Mouse (Mus musculus): Measurements from ENCODE around the gene Ccdc85a. TPM values are rescaled to one million over a fixed set of nuclear protein-coding genes. Genes with fewer than 3 reads are reported as not detected.

Gene Ccdc85a
- polyA plus RNA-seq, 1 experiment from 2014 or later, result 2.9 TPM

DNA sequence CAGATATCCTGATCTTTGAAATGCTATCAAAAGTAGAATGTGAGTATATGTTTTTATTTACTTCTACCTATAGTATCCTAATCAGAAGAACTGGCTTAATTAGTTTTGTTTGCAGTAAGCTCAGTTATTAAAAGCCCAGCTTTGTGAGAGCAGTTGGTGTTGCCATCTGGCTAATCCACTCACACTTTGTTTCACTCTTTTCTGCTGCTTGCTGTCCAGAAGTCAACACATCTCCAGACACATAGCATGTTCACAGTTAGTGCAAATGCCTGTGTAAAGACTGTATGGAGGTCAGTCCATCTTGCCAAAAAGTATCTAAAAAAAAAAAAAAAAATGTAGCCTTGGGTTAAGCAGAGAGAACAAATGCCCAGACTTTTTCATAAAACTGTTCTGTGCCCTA lies 27.7 kb downstream of the Ccdc85a start:
- no peak for ATAC-seq (ENCODE audit: low FRiP score)
- no peak for DNase-seq (ENCODE audit: low spot score, missing footprints)
- H3K27me3 ChIP-seq (ENCODE audit: control insufficient read depth, insufficient read depth, low read length), result no peaks in the 10 kb centered on the region
- no peaks in the 10 kb centered on the region for H3K36me3 ChIP-seq (ENCODE audit: control insufficient read depth, insufficient read depth, low read length)
- H3K4me1 ChIP-seq (ENCODE audit: control insufficient read depth, insufficient read depth, low read length), result no peaks in the 10 kb centered on the region
- H3K4me2 ChIP-seq, result no peak overlapping the region
- H3K9ac ChIP-seq (ENCODE audit: low read length), result no peak overlapping the region
- no peak overlapping the region for H3K27ac ChIP-seq (ENCODE audit: low read depth, low read length)
- H3K4me3 ChIP-seq (ENCODE audit: low read depth, low read length), result no peak overlapping the region
- no peaks in the 10 kb centered on the region for H3K9me3 ChIP-seq (ENCODE audit: control insufficient read depth, low read length)

DNA sequence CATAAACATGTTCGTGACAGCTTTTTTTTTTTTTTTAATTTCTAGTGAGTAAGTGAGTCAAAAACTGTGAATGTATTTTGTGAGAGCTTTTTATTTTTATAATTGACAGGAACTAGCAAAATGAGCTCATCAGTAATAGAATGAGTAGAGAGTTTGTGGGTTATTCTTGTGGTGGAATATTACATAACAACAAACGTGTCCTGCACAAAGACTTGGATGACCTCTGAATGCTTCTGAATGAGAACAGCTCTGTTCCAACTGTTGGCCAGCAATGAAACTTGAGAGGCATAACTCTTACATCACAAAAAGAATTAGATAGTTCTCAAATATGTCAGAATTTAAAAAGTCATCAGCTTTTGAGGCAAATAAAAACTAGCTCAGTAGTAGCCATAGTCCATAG lies 40.7 kb downstream of the Ccdc85a start:
- Histone ChIP-seq H3K4me3 (ENCODE audit: low read depth, low read length) (no peak overlapping the region), H3K4me2 (no peak overlapping the region), H3K4me1 (ENCODE audit: control insufficient read depth, insufficient read depth, low read length) (no peaks in the 10 kb centered on the region), H3K27ac (ENCODE audit: low read depth, low read length) (no peak overlapping the region), H3K9ac (ENCODE audit: low read length) (no peak overlapping the region), H3K36me3 (ENCODE audit: control insufficient read depth, insufficient read depth, low read length) (no peaks in the 10 kb centered on the region), H3K27me3 (ENCODE audit: control insufficient read depth, insufficient read depth, low read length) (no peaks in the 10 kb centered on the region), H3K9me3 (ENCODE audit: control insufficient read depth, low read length) (no peaks in the 10 kb centered on the region)
- DNase-seq (ENCODE audit: low spot score, missing footprints), result no peak
- WGBS, result 90% methylated on average over 2 of the region's 2 CpGs
- ATAC-seq (ENCODE audit: low FRiP score), result no peak

DNA sequence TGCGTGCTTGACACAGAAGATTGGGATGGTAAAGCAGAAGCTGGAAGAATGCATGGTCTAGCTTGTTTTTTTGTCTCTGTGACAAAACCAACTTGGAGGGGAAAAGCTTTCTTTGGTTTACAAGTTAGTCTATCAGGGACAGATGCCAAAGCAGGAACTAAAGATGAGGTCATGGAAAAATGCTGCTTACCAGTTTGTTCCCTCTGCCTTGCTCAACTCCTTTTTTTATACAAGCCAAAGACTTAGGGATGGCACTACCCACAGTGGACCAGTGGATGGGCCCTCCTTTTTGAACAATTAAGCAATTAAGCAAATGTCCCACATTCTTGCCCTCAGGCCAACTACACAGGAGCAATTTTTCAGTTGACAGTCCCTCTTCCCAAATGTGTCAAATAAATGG lies 42.8 kb downstream of the Ccdc85a start:
- H3K36me3 ChIP-seq (ENCODE audit: control insufficient read depth, insufficient read depth, low read length), result no peaks in the 10 kb centered on the region
- WGBS, result 88% methylated on average over 1 of the region's 1 CpGs
- no peaks in the 10 kb centered on the region for H3K4me1 ChIP-seq (ENCODE audit: control insufficient read depth, insufficient read depth, low read length)
- H3K27ac ChIP-seq (ENCODE audit: low read depth, low read length), result no peak overlapping the region
- DNase-seq (ENCODE audit: low spot score, missing footprints) (no peak), ATAC-seq (ENCODE audit: low FRiP score) (no peak)
- H3K4me3 ChIP-seq (ENCODE audit: low read depth, low read length), result no peak overlapping the region
- H3K9me3 ChIP-seq (ENCODE audit: control insufficient read depth, low read length), result no peaks in the 10 kb centered on the region
- no peak overlapping the region for H3K4me2 ChIP-seq
- no peaks in the 10 kb centered on the region for H3K27me3 ChIP-seq (ENCODE audit: control insufficient read depth, insufficient read depth, low read length)
- H3K9ac ChIP-seq (ENCODE audit: low read length), result no peak overlapping the region

GRCm38 (mm10) chr11:28533286-28533685 lies 50.8 kb downstream of the Ccdc85a start:
- H3K36me3 ChIP-seq (ENCODE audit: control insufficient read depth, insufficient read depth, low read length), result no peaks in the 10 kb centered on the region
- H3K4me2 ChIP-seq, result no peak overlapping the region
- no peaks in the 10 kb centered on the region for H3K4me1 ChIP-seq (ENCODE audit: control insufficient read depth, insufficient read depth, low read length)
- no peak for DNase-seq (ENCODE audit: low spot score, missing footprints)
- H3K27me3 ChIP-seq (ENCODE audit: control insufficient read depth, insufficient read depth, low read length), result no peaks in the 10 kb centered on the region
- 83% methylated on average over 2 of the region's 2 CpGs for WGBS
- no peak overlapping the region for H3K4me3 ChIP-seq (ENCODE audit: low read depth, low read length)
- H3K9me3 ChIP-seq (ENCODE audit: control insufficient read depth, low read length), result no peaks in the 10 kb centered on the region
- H3K9ac ChIP-seq (ENCODE audit: low read length), result no peak overlapping the region
- no peak for ATAC-seq (ENCODE audit: low FRiP score)
- no peak overlapping the region for H3K27ac ChIP-seq (ENCODE audit: low read depth, low read length)

GRCm38 (mm10) chr11:28501190-28501589 lies 82.9 kb downstream of the Ccdc85a start:
- H3K27ac ChIP-seq (ENCODE audit: low read depth, low read length), result no peak overlapping the region
- H3K9ac ChIP-seq (ENCODE audit: low read length), result no peak overlapping the region
- ATAC-seq (ENCODE audit: low FRiP score) (no peak), DNase-seq (ENCODE audit: low spot score, missing footprints) (no peak)
- no peaks in the 10 kb centered on the region for H3K36me3 ChIP-seq (ENCODE audit: control insufficient read depth, insufficient read depth, low read length)
- no peak overlapping the region for H3K4me3 ChIP-seq (ENCODE audit: low read depth, low read length)
- no peaks in the 10 kb centered on the region for H3K4me1 ChIP-seq (ENCODE audit: control insufficient read depth, insufficient read depth, low read length)
- H3K27me3 ChIP-seq (ENCODE audit: control insufficient read depth, insufficient read depth, low read length), result no peaks in the 10 kb centered on the region
- H3K4me2 ChIP-seq, result no peak overlapping the region
- no peaks in the 10 kb centered on the region for H3K9me3 ChIP-seq (ENCODE audit: control insufficient read depth, low read length)

- Histone ChIP-seq H3K9ac (ENCODE audit: low read length) (no peak overlapping the region), H3K4me3 (ENCODE audit: low read depth, low read length) (no peak overlapping the region), H3K9me3 (ENCODE audit: control insufficient read depth, low read length) (no peaks in the 10 kb centered on the region), H3K27me3 (ENCODE audit: control insufficient read depth, insufficient read depth, low read length) (no peaks in the 10 kb centered on the region), H3K4me2 (no peak overlapping the region), H3K27ac (ENCODE audit: low read depth, low read length) (no peak overlapping the region), H3K4me1 (ENCODE audit: control insufficient read depth, insufficient read depth, low read length) (no peaks in the 10 kb centered on the region), H3K36me3 (ENCODE audit: control insufficient read depth, insufficient read depth, low read length) (no peaks in the 10 kb centered on the region)
- DNase-seq (ENCODE audit: low spot score, missing footprints), result peak; percentile 14
- no peak for ATAC-seq (ENCODE audit: low FRiP score)
Observed at GRCm38 (mm10) chr11:28497034-28497433, 87.1 kb downstream of the Ccdc85a start.

DNA sequence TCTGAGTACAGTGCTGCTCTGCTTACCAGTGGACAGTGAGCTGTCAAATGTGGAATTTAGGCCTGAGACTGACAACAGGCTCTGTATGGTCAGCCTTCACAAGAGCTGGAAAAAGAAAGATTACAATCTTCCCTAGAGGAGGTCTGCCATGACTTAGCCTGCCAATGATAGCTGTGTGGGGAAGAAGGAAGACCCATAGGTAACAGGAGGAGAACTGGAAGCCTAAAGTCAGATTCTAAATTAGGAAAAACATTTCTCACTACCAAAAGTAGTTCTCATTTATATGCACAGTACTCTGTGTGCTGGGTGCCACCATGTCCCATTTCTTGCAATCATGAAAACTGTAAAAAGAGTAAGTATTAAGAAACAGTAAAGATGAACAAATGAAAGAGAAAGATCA lies 90.8 kb downstream of the Ccdc85a start:
- DNase-seq (ENCODE audit: low spot score, missing footprints), result peak; percentile 31
- no peak for ATAC-seq (ENCODE audit: low FRiP score)

DNA sequence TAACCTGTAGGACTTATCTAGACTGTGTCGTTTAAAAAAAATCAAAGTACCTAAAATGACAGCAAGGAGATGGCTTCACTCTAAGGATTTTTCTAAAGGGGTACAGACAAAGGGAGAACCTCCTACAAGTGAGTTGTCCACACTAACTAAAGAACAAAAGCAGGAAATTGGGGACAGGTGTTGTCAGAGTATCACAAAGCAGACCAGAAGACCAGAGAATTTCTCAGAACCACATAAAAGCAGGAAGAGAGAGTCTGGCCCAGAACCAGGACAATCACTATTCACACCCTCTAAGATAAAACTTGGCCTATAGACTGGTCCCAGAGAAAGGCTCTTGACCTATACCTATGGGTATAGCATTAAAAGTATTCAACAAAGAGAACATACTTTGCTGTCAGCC lies 92.8 kb downstream of the Ccdc85a start:
- Histone ChIP-seq H3K9ac (ENCODE audit: low read length) (no peak overlapping the region), H3K36me3 (ENCODE audit: control insufficient read depth, insufficient read depth, low read length) (no peaks in the 10 kb centered on the region), H3K4me2 (no peak overlapping the region), H3K4me1 (ENCODE audit: control insufficient read depth, insufficient read depth, low read length) (no peaks in the 10 kb centered on the region), H3K27me3 (ENCODE audit: control insufficient read depth, insufficient read depth, low read length) (no peaks in the 10 kb centered on the region), H3K9me3 (ENCODE audit: control insufficient read depth, low read length) (no peaks in the 10 kb centered on the region), H3K27ac (ENCODE audit: low read depth, low read length) (no peak overlapping the region), H3K4me3 (ENCODE audit: low read depth, low read length) (no peak overlapping the region)
- ATAC-seq (ENCODE audit: low FRiP score) (no peak), DNase-seq (ENCODE audit: low spot score, missing footprints) (peak; percentile 64)
- 93% methylated on average over 1 of the region's 1 CpGs for WGBS

More for the DNA sequence above, 90.8 kb downstream of the Ccdc85a start:
- H3K27ac ChIP-seq (ENCODE audit: low read depth, low read length), result no peak overlapping the region
- no peaks in the 10 kb centered on the region for H3K27me3 ChIP-seq (ENCODE audit: control insufficient read depth, insufficient read depth, low read length)
- H3K9me3 ChIP-seq (ENCODE audit: control insufficient read depth, low read length), result no peaks in the 10 kb centered on the region
- H3K4me3 ChIP-seq (ENCODE audit: low read depth, low read length), result no peak overlapping the region
- H3K4me2 ChIP-seq, result no peak overlapping the region
- no peak overlapping the region for H3K9ac ChIP-seq (ENCODE audit: low read length)
- no peaks in the 10 kb centered on the region for H3K4me1 ChIP-seq (ENCODE audit: control insufficient read depth, insufficient read depth, low read length)
- H3K36me3 ChIP-seq (ENCODE audit: control insufficient read depth, insufficient read depth, low read length), result no peaks in the 10 kb centered on the region

DNA sequence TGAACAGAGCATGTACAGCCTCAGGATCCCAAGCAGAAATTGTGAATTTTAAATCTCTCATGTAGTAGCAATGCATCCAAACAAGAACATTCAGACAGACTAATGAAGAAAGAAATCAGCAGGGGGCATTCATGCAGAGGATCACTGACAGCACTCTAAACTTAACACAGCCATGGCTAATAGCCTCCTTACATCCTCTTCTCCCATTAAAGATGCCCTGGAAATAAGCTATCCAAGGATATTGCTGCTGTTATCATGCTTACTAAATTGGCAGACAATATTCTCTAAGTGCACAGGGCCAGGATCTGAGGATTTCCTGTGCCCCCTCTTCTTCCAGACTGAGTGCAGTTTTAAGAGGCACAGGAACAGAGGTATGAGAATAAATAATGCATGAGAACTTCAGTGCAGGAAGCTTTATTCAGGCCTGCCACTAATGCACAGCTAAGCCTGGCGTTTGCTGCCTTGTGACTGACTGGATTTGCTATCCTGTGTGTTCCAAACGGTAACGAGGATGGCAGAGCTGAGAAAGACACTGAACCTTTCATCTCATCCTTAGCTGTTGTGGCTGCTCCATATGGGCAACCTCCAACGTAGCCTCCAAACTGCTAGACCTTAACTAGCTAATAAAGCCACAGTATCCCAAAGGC lies 99.9 kb downstream of the Ccdc85a start:
- Histone ChIP-seq H3K27me3 (ENCODE audit: control insufficient read depth, insufficient read depth, low read length) (no peaks in the 10 kb centered on the region), H3K4me2 (no peak overlapping the region), H3K9me3 (ENCODE audit: control insufficient read depth, low read length) (no peaks in the 10 kb centered on the region), H3K4me3 (ENCODE audit: low read depth, low read length) (no peak overlapping the region), H3K4me1 (ENCODE audit: control insufficient read depth, insufficient read depth, low read length) (no peaks in the 10 kb centered on the region), H3K36me3 (ENCODE audit: control insufficient read depth, insufficient read depth, low read length) (no peaks in the 10 kb centered on the region), H3K27ac (ENCODE audit: low read depth, low read length) (no peak overlapping the region), H3K9ac (ENCODE audit: low read length) (no peak overlapping the region)
- DNase-seq (ENCODE audit: low spot score, missing footprints) (peak; percentile 73), ATAC-seq (ENCODE audit: low FRiP score) (peak; percentile 76; the same call in 1 of the 2 replicates)
- 22% methylated on average over 4 of the region's 4 CpGs for WGBS

GRCm38 (mm10) chr11:28477088-28477487 lies 107.0 kb downstream of the Ccdc85a start:
- Histone ChIP-seq H3K9ac (ENCODE audit: low read length) (no peak overlapping the region), H3K36me3 (ENCODE audit: control insufficient read depth, insufficient read depth, low read length) (no peaks in the 10 kb centered on the region), H3K4me3 (ENCODE audit: low read depth, low read length) (no peak overlapping the region), H3K27me3 (ENCODE audit: control insufficient read depth, insufficient read depth, low read length) (no peaks in the 10 kb centered on the region), H3K4me2 (no peak overlapping the region), H3K9me3 (ENCODE audit: control insufficient read depth, low read length) (no peaks in the 10 kb centered on the region), H3K27ac (ENCODE audit: low read depth, low read length) (no peak overlapping the region), H3K4me1 (ENCODE audit: control insufficient read depth, insufficient read depth, low read length) (no peaks in the 10 kb centered on the region)
- no peak for DNase-seq (ENCODE audit: low spot score, missing footprints)
- WGBS, result 98% methylated on average over 1 of the region's 1 CpGs
- ATAC-seq (ENCODE audit: low FRiP score), result no peak

Measured in midbrain, embryonic 11.5 days (tissue).